ENCODE assay signal across 22 mouse cellular contexts in genomic region chr6:31141486-31141885, GRCm38 (mm10).
DNase-seq lines count a peak whose midpoint lies in the region; ATAC-seq and TF ChIP-seq lines count a peak whose summit lies in the region.
"Had no signal": no experiment of that assay in that cellular context is flagged by ENCODE, and none has a peak within 500 bp of the region (broad histone marks: within the 10 kb centered on the region; RNA-seq: fewer than 3 reads in every experiment).

No protein-coding gene starts in this region.

- 60% methylated on average over 6 of the region's 6 CpGs for WGBS in heart, embryonic 12.5 days
- WGBS in heart, postnatal 0 days = 36% methylated on average over 6 of the region's 6 CpGs

- H3K4me3 ChIP-seq in heart, embryonic 12.5 days = no peak overlapping the region
- H3K4me3 ChIP-seq in heart, postnatal 0 days (ENCODE audit: low read depth, low read length) = no peak overlapping the region
- H3K4me3 ChIP-seq: embryonic facial prominence, embryonic 13.5 days; forebrain, embryonic 15.5 days; hindbrain, embryonic 10.5 days; limb, embryonic 15.5 days; stomach, embryonic 15.5 days had no signal

- TF ChIP-seq EP300 in heart, postnatal 0 days (IDR thresholded peaks at IDR 0.05; ENCODE audit: low read depth) = no peak

- H3K9ac ChIP-seq in heart, embryonic 12.5 days = no peak overlapping the region
- no peak overlapping the region for H3K9ac ChIP-seq in heart, postnatal 0 days (replicated peaks; ENCODE audit: low read depth, low read length)
- H3K9ac ChIP-seq: embryonic facial prominence, embryonic 13.5 days; forebrain, embryonic 15.5 days; limb, embryonic 15.5 days; stomach, embryonic 15.5 days had no signal

- TF ChIP-seq CTCF in heart, postnatal 0 days (IDR thresholded peaks at IDR 0.05; ENCODE audit: low read depth) = no peak

- no peaks in the 10 kb centered on the region for H3K9me3 ChIP-seq in heart, embryonic 12.5 days (replicated peaks)
- no peaks in the 10 kb centered on the region for H3K9me3 ChIP-seq in heart, postnatal 0 days (replicated peaks; ENCODE audit: control insufficient read depth, low read length)
- H3K9me3 ChIP-seq: embryonic facial prominence, embryonic 13.5 days; forebrain, embryonic 15.5 days; G1E; hindbrain, embryonic 10.5 days; limb, embryonic 15.5 days; stomach, embryonic 15.5 days had no signal

- H3K4me2 ChIP-seq in heart, embryonic 12.5 days = no peak overlapping the region
- H3K4me2 ChIP-seq in heart, postnatal 0 days (ENCODE audit: low read depth, low read length) = no peak overlapping the region
- H3K4me2 ChIP-seq: embryonic facial prominence, embryonic 13.5 days; forebrain, embryonic 15.5 days; limb, embryonic 15.5 days; stomach, embryonic 15.5 days had no signal

- peak; percentile 97 for DNase-seq in heart, adult 11 months
- peak; percentile 49 to 62 for DNase-seq in kidney, postnatal 36 days
- no peak for DNase-seq in kidney, postnatal 4 days
- DNase-seq in MN1 (ENCODE audit: low spot score) = peak; percentile 36
- peak; percentile 58 for DNase-seq in heart, postnatal 0 days (ENCODE audit: low spot score)
- DNase-seq in natural killer cell, adult 2 months (ENCODE audit: low spot score in 2 of 2) = no peak
- DNase-seq: adrenal gland, postnatal 14 days; cerebellum, adult 11 months; cerebellum, postnatal 10 days; kidney, adult 18-20 months; right cerebral cortex, postnatal 25 days; thymus, adult 2 months had no signal

- no peaks in the 10 kb centered on the region for H3K27me3 ChIP-seq in heart, embryonic 12.5 days (replicated peaks)
- H3K27me3 ChIP-seq in heart, postnatal 0 days (ENCODE audit: control insufficient read depth, insufficient read depth, low read length) = no peaks in the 10 kb centered on the region
- H3K27me3 ChIP-seq: embryonic facial prominence, embryonic 13.5 days; forebrain, embryonic 15.5 days; limb, embryonic 15.5 days; stomach, embryonic 15.5 days had no signal

- no peaks in the 10 kb centered on the region for H3K4me1 ChIP-seq in heart, embryonic 12.5 days (replicated peaks)
- no peaks in the 10 kb centered on the region for H3K4me1 ChIP-seq in heart, postnatal 0 days (ENCODE audit: control insufficient read depth, insufficient read depth)
- H3K4me1 ChIP-seq: forebrain, embryonic 15.5 days; limb, embryonic 15.5 days; stomach, embryonic 15.5 days had no signal

- no peak overlapping the region for H3K27ac ChIP-seq in heart, embryonic 12.5 days (ENCODE audit: poor library complexity, severe bottlenecking)
- H3K27ac ChIP-seq in heart, postnatal 0 days (ENCODE audit: low read depth) = no peak overlapping the region
- H3K27ac ChIP-seq: embryonic facial prominence, embryonic 13.5 days; forebrain, embryonic 15.5 days; hindbrain, embryonic 10.5 days; hindbrain, postnatal 0 days; limb, embryonic 15.5 days; stomach, embryonic 15.5 days had no signal

- no peak for ATAC-seq in heart, embryonic 12.5 days (ENCODE audit: insufficient number of reproducible peaks, low FRiP score)
- ATAC-seq in heart, postnatal 0 days (ENCODE audit: insufficient read depth, low read depth) = peak; percentile 59
- no peak for ATAC-seq in megakaryocyte progenitor cell, adult 5-6 weeks (replicated peaks; ENCODE audit: poor library complexity)
- ATAC-seq: forebrain, embryonic 15.5 days; hindbrain, postnatal 0 days; midbrain, embryonic 16.5 days had no signal

- H3K36me3 ChIP-seq in heart, embryonic 12.5 days = no peaks in the 10 kb centered on the region
- no peaks in the 10 kb centered on the region for H3K36me3 ChIP-seq in heart, postnatal 0 days (replicated peaks; ENCODE audit: control insufficient read depth, insufficient read depth, low read length)
- H3K36me3 ChIP-seq: embryonic facial prominence, embryonic 13.5 days; forebrain, embryonic 15.5 days; G1E; hindbrain, embryonic 10.5 days; limb, embryonic 15.5 days; stomach, embryonic 15.5 days had no signal

Comparison
In these comparisons a context has a peak if more than half of its experiments do, and no peak if none do; other contexts are left out.
1. DNase-seq: peak in heart, adult 11 months (single experiment), kidney, postnatal 36 days (2 of 2), MN1 (single experiment) and heart, postnatal 0 days (single experiment); none in kidney, postnatal 4 days (0 of 2) and natural killer cell, adult 2 months (0 of 2).